Mouse (Mus musculus) lung, adult 2 months (tissue): ENCODE measurements around the gene Spaca4.

Source experiments
- CTCF ChIP-seq: fragments of 200-500 bp; IDR thresholded peaks from 2 replicates; pipeline ENCODE4 v1.5.1; 2011; ENCODE audit warnings: mild to moderate bottlenecking, low read length, control low read depth; ENCODE audit not compliant: insufficient read depth
- POLR2A ChIP-seq: fragments of 200-500 bp; IDR thresholded peaks from 2 replicates; pipeline ENCODE4 v1.6.1; 2011; ENCODE audit warnings: low read depth, mild to moderate bottlenecking, control low read depth, low read length, borderline replicate concordance; ENCODE audit errors: extremely low read depth

DNA sequence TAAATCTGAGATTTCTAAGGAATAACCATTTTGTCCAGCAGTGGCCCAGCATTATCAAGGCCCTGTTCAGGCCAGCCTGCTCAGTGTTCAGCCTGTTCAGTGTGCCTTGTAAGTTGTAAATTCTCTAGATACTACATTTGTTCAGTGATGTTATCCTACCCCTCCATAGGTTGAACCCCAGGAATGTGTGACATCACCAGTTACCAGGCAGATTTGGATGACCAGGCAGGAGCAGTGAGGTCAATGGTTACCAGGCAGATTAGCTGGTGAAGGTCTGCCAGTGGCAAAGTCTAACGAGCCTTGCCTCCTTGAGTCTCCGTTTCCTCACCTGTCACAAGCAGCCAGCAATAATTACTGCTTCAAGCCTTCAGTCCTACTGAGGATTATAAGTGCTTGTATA, 18.8 kb upstream of the Spaca4 start:
- no peak for TF ChIP-seq CTCF
- no peak for TF ChIP-seq POLR2A
